Mouse (Mus musculus): ENCODE results near the gene Tysnd1. TPM values are rescaled to one million over a fixed set of nuclear protein-coding genes. Genes with fewer than 3 reads are reported as not detected.

The Tysnd1 gene
- polyA plus RNA-seq, 2 experiments, result 14.2 to 16.2 TPM

DNA sequence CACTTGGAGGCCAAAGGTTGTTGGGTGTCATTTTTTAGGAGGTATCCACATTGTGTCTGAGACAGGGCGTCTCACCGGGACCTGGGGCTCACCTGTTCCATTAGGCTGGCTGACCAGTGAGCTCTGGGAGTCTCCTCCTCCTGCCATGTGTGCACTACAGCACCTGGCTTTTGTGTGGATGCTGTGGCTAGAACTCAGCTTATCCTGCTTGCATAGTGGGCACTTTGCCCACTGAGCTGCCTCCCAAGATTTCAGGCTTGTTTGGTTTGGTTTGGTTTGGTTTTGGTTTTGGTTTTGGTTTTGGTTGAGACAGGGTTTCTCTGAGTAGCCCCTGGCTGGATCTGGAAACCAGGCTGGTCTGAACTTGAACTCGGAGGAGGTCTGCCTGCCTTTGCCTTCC is 26.9 kb downstream of the Tysnd1 start:
- Histone ChIP-seq H3K27me3 (ENCODE audit: control insufficient read depth, insufficient read depth, low read length) (no peaks in the 10 kb centered on the region), H3K9me3 (ENCODE audit: control insufficient read depth, low read length) (no peaks in the 10 kb centered on the region), H3K36me3 (replicated peaks; ENCODE audit: control insufficient read depth, insufficient read depth, low read depth) (no peaks in the 10 kb centered on the region), H3K4me1 (replicated peaks; ENCODE audit: control insufficient read depth in 2 of 2, insufficient read depth in 2 of 2, low read length in 1 of 2) (no peaks in the 10 kb centered on the region), H3K27ac (no peak overlapping the region), H3K9ac (replicated peaks) (no peak overlapping the region), H3K4me3 (ENCODE audit: insufficient read depth in 1 of 2, low read depth in 2 of 2, low read length in 2 of 2) (no peak overlapping the region), H3K4me2 (ENCODE audit: low read depth) (no peak overlapping the region)
- TF ChIP-seq CTCF (IDR thresholded peaks at IDR 0.05; ENCODE audit: low read depth) (no peak), EP300 (IDR thresholded peaks at IDR 0.05; ENCODE audit: low read depth) (no peak)
- DNase-seq (ENCODE audit: low read depth in 3 of 3, low spot score in 3 of 3) (no peak), ATAC-seq (ENCODE audit: insufficient read depth) (no peak)
- 57% methylated on average over 3 of the region's 3 CpGs for WGBS (ENCODE audit: insufficient replicate concordance)

DNA sequence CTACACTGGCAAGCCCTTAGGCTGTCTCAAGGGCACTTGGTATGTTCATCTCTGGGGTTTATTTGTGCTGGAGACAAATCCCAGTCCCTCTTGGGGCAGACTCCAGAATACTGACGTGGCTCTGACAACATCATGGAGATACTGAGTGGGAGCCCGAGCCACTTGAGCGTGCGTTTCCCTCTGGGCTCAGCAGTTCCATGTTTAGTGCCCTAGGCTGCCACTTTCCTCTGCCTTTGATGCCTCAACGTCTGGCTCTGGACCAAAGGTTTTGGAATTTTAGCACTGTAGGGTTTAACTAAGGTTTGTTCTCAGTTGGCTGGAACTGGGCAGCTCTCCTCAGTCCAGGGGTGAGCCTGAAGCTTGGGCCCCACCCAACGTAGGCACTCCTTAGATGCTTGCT is 28.0 kb downstream of the Tysnd1 start:
- Histone ChIP-seq H3K9me3 (ENCODE audit: control insufficient read depth, low read length) (no peaks in the 10 kb centered on the region), H3K4me1 (replicated peaks; ENCODE audit: control insufficient read depth in 2 of 2, insufficient read depth in 2 of 2, low read length in 1 of 2) (no peaks in the 10 kb centered on the region), H3K27me3 (ENCODE audit: control insufficient read depth, insufficient read depth, low read length) (no peaks in the 10 kb centered on the region), H3K4me2 (ENCODE audit: low read depth) (no peak overlapping the region), H3K36me3 (replicated peaks; ENCODE audit: control insufficient read depth, insufficient read depth, low read depth) (no peaks in the 10 kb centered on the region), H3K9ac (replicated peaks) (no peak overlapping the region), H3K4me3 (ENCODE audit: insufficient read depth in 1 of 2, low read depth in 2 of 2, low read length in 2 of 2) (no peak overlapping the region), H3K27ac (no peak overlapping the region)
- TF ChIP-seq CTCF (IDR thresholded peaks at IDR 0.05; ENCODE audit: low read depth) (no peak), EP300 (IDR thresholded peaks at IDR 0.05; ENCODE audit: low read depth) (no peak)
- DNase-seq (ENCODE audit: low read depth in 3 of 3, low spot score in 3 of 3) (no peak), ATAC-seq (ENCODE audit: insufficient read depth) (no peak)
- 56% methylated on average over 6 of the region's 6 CpGs for WGBS (ENCODE audit: insufficient replicate concordance)

- WGBS (ENCODE audit: insufficient replicate concordance), result 65% methylated on average over 11 of the region's 11 CpGs
- Histone ChIP-seq H3K36me3 (replicated peaks; ENCODE audit: control insufficient read depth, insufficient read depth, low read depth) (no peaks in the 10 kb centered on the region), H3K27me3 (ENCODE audit: control insufficient read depth, insufficient read depth, low read length) (no peaks in the 10 kb centered on the region), H3K4me1 (replicated peaks; ENCODE audit: control insufficient read depth in 2 of 2, insufficient read depth in 2 of 2, low read length in 1 of 2) (no peaks in the 10 kb centered on the region), H3K4me3 (ENCODE audit: insufficient read depth in 1 of 2, low read depth in 2 of 2, low read length in 2 of 2) (no peak overlapping the region), H3K4me2 (ENCODE audit: low read depth) (no peak overlapping the region), H3K9ac (replicated peaks) (no peak overlapping the region), H3K9me3 (ENCODE audit: control insufficient read depth, low read length) (no peaks in the 10 kb centered on the region), H3K27ac (no peak overlapping the region)
- DNase-seq (ENCODE audit: low read depth in 3 of 3, low spot score in 3 of 3) (no peak), ATAC-seq (ENCODE audit: insufficient read depth) (no peak)
- no peak for TF ChIP-seq CTCF (IDR thresholded peaks at IDR 0.05; ENCODE audit: low read depth)
- no peak for TF ChIP-seq EP300 (IDR thresholded peaks at IDR 0.05; ENCODE audit: low read depth)
These were observed 33.9 kb downstream of the Tysnd1 start for GRCm38 (mm10) chr10:61729181-61729580.

DNA sequence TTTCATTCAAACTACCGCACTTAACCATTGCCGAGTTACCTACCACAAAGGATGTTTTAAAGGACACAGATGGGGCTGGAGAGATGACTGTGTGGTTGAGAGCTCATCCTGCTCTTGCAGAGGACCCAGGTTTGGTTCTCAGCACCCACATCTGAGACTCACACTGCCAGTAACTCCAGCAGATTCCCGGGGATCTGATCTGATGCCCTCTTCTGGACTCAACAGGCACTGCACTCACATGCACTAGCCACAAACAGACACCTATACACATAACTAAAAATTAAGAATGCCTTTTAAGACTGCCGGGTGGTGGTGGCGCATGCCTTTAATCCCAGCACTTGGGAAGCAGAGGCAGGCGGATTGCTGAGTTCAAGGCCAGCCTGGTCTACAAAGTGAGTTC is 34.9 kb downstream of the Tysnd1 start:
- H3K27me3 ChIP-seq (ENCODE audit: control insufficient read depth, insufficient read depth, low read length), result no peaks in the 10 kb centered on the region
- H3K4me1 ChIP-seq (replicated peaks; ENCODE audit: control insufficient read depth in 2 of 2, insufficient read depth in 2 of 2, low read length in 1 of 2), result no peaks in the 10 kb centered on the region
- no peak overlapping the region for H3K9ac ChIP-seq (replicated peaks)
- WGBS (ENCODE audit: insufficient replicate concordance), result 80% methylated on average over 6 of the region's 6 CpGs
- no peaks in the 10 kb centered on the region for H3K36me3 ChIP-seq (replicated peaks; ENCODE audit: control insufficient read depth, insufficient read depth, low read depth)
- no peaks in the 10 kb centered on the region for H3K9me3 ChIP-seq (ENCODE audit: control insufficient read depth, low read length)
- DNase-seq (ENCODE audit: low read depth in 3 of 3, low spot score in 3 of 3), result no peak
- no peak for ATAC-seq (ENCODE audit: insufficient read depth)
- no peak overlapping the region for H3K4me3 ChIP-seq (ENCODE audit: insufficient read depth in 1 of 2, low read depth in 2 of 2, low read length in 2 of 2)
- TF ChIP-seq CTCF (IDR thresholded peaks at IDR 0.05; ENCODE audit: low read depth) (no peak; the same call in 1 of the 2 replicates), EP300 (IDR thresholded peaks at IDR 0.05; ENCODE audit: low read depth) (no peak)
- H3K27ac ChIP-seq, result no peak overlapping the region
- H3K4me2 ChIP-seq (ENCODE audit: low read depth), result no peak overlapping the region

- ATAC-seq (ENCODE audit: insufficient read depth) (no peak), DNase-seq (ENCODE audit: low read depth in 3 of 3, low spot score in 3 of 3) (peak in 2 of 3 experiments; percentile 10 to 30)
- no peak overlapping the region for H3K9ac ChIP-seq (replicated peaks)
- TF ChIP-seq CTCF (IDR thresholded peaks at IDR 0.05; ENCODE audit: low read depth), result peak; percentile 91
- no peak for TF ChIP-seq EP300 (IDR thresholded peaks at IDR 0.05; ENCODE audit: low read depth)
- H3K36me3 ChIP-seq (replicated peaks; ENCODE audit: control insufficient read depth, insufficient read depth, low read depth), result no peaks in the 10 kb centered on the region
- WGBS (ENCODE audit: insufficient replicate concordance), result 42% methylated on average over 3 of the region's 3 CpGs
- no peaks in the 10 kb centered on the region for H3K9me3 ChIP-seq (ENCODE audit: control insufficient read depth, low read length)
- no peak overlapping the region for H3K4me2 ChIP-seq (ENCODE audit: low read depth)
- H3K4me3 ChIP-seq (ENCODE audit: insufficient read depth in 1 of 2, low read depth in 2 of 2, low read length in 2 of 2), result no peak overlapping the region
- H3K4me1 ChIP-seq (replicated peaks; ENCODE audit: control insufficient read depth in 2 of 2, insufficient read depth in 2 of 2, low read length in 1 of 2), result no peaks in the 10 kb centered on the region
- no peaks in the 10 kb centered on the region for H3K27me3 ChIP-seq (ENCODE audit: control insufficient read depth, insufficient read depth, low read length)
- H3K27ac ChIP-seq, result no peak overlapping the region
These were observed 39.1 kb downstream of the Tysnd1 start for GRCm38 (mm10) chr10:61734377-61734776.

Data from liver, embryonic 14.5 days (tissue).